Mouse (Mus musculus) right cerebral cortex, postnatal 4 days (tissue): Measurements from ENCODE around the gene Yipf3.
A peak's percentile ranks its signal among the peaks of the same experiment; 100 is the strongest.

ENCODE experiments used
- DNase-seq: peaks from one replicate; pipeline ENCODE4 v3.0.0-alpha.2; 2022

Gene Yipf3

GRCm38 (mm10) chr17:46285407-46285806, 37.5 kb downstream of the Yipf3 start:
- DNase-seq: no peak

- DNase-seq: no peak
Measured at GRCm38 (mm10) chr17:46287678-46288095, 39.8 kb downstream of the Yipf3 start.

- no peak for DNase-seq
Measured at GRCm38 (mm10) chr17:46296601-46297000, 48.7 kb downstream of the Yipf3 start.

GRCm38 (mm10) chr17:46297028-46297363, 49.1 kb downstream of the Yipf3 start:
- DNase-seq: no peak

GRCm38 (mm10) chr17:46297364-46298219, 49.7 kb downstream of the Yipf3 start, which contains the start of gene Dlk2:
TSS of gene Dlk2 (plus strand) at chr17:46297421.
- DNase-seq: peak; percentile 70

- DNase-seq: peak; percentile 85
Measured at GRCm38 (mm10) chr17:46298220-46298913, 50.5 kb downstream of the Yipf3 start.

- DNase-seq: no peak
Measured at GRCm38 (mm10) chr17:46301892-46302291, 54.0 kb downstream of the Yipf3 start.
